Mouse (Mus musculus) MEL (cell line): ENCODE measurements around the gene Ddx5. TPM values are rescaled to one million over a fixed set of nuclear protein-coding genes. Genes with fewer than 3 reads are reported as not detected.

Experiments used
- DNase-seq: peaks from one replicate; pipeline ENCODE4 v3.0.0; 2011; ENCODE audit warnings: low read depth, low spot score
- H3K27ac ChIP-seq: 2 replicates; pipeline ENCODE4 v1.5.1; 2012; ENCODE audit warnings: low read depth, mild to moderate bottlenecking, control low read depth, low read length, moderate library complexity; ENCODE audit not compliant: control insufficient read depth
- H3K27me3 ChIP-seq, 2 experiments: fragments of 150-350 bp in 1 of 2; sonication (generic) in 1 of 2; 2 replicates each; pipeline ENCODE4 v1.6.1; 2012; ENCODE audit warnings: low read length in 2 of 2, mild to moderate bottlenecking in 2 of 2, improper control_type of control experiment in 1 of 2, moderate library complexity in 1 of 2; ENCODE audit not compliant: insufficient read depth in 2 of 2, control insufficient read depth in 1 of 2
- H3K36me3 ChIP-seq, 2 experiments: 2 replicates each; pipeline ENCODE4 v1.6.1; 2012 to 2014; ENCODE audit warnings: low read length in 2 of 2, improper control_type of control experiment in 1 of 2, inconsistent platforms in 1 of 2, mild to moderate bottlenecking in 1 of 2; ENCODE audit not compliant: insufficient read depth in 2 of 2, control insufficient read depth in 1 of 2
- H3K4me1 ChIP-seq, 2 experiments: fragments of 150-350 bp in 1 of 2; sonication (generic) in 1 of 2; 2 replicates each; pipeline ENCODE4 v1.6.1; 2012; ENCODE audit warnings: low read length in 2 of 2, improper control_type of control experiment in 1 of 2, mild to moderate bottlenecking in 1 of 2; ENCODE audit not compliant: insufficient read depth in 2 of 2, control insufficient read depth in 1 of 2
- H3K4me3 ChIP-seq, 2 experiments: fragments of 150-350 bp in 1 of 2; sonication (generic) in 1 of 2; 2 replicates each; pipeline ENCODE4 v1.5.1; 2012; ENCODE audit warnings: low read depth in 2 of 2, low read length in 2 of 2, mild to moderate bottlenecking in 2 of 2, moderate library complexity in 2 of 2, control low read depth in 1 of 2, improper control_type of control experiment in 1 of 2; ENCODE audit not compliant: control insufficient read depth in 1 of 2, insufficient read depth in 1 of 2
- H3K79me2 ChIP-seq: 2 replicates; pipeline ENCODE4 v1.6.1; 2012; ENCODE audit warnings: mild to moderate bottlenecking, low read length, moderate library complexity; ENCODE audit not compliant: control insufficient read depth, poor library complexity, insufficient read depth
- H3K9ac ChIP-seq: 2 replicates; pipeline ENCODE4 v1.6.1; 2012; ENCODE audit warnings: low read depth, mild to moderate bottlenecking, control low read depth, low read length, moderate library complexity; ENCODE audit not compliant: control insufficient read depth, poor library complexity, severe bottlenecking
- H3K9me3 ChIP-seq: fragments of 150-350 bp; sonication (generic); replicated peaks from 2 replicates; pipeline ENCODE4 v1.6.1; 2012; ENCODE audit warnings: mild to moderate bottlenecking, low read length, improper control_type of control experiment, moderate library complexity; ENCODE audit not compliant: insufficient read depth
- CHD2 ChIP-seq: IDR thresholded peaks from 2 replicates; pipeline ENCODE4 v1.6.1; 2011; ENCODE audit warnings: low read length, improper control_type of control experiment
- CTCF ChIP-seq, 3 experiments: IDR thresholded peaks in 2 of 3; conservative IDR thresholded peaks in 1 of 3; 2 replicates each; pipeline ENCODE4 v1.5.1; 2011 to 2012; ENCODE audit warnings: low read length in 3 of 3, low read depth in 2 of 3, mild to moderate bottlenecking in 2 of 3, improper control_type of control experiment in 1 of 3, inconsistent platforms in 1 of 3, mixed read lengths in 1 of 3, moderate library complexity in 1 of 3; ENCODE audit not compliant: control insufficient read depth in 1 of 3, insufficient read depth in 1 of 3, poor library complexity in 1 of 3, severe bottlenecking in 1 of 3
- ELF1 ChIP-seq: IDR thresholded peaks from 2 replicates; pipeline ENCODE4 v1.6.1; 2014; ENCODE audit warnings: low read depth, mild to moderate bottlenecking, inconsistent platforms, low read length, improper control_type of control experiment, moderate library complexity
- GABPA ChIP-seq: IDR thresholded peaks from 2 replicates; pipeline ENCODE4 v1.6.1; 2012; ENCODE audit warnings: low read depth, mild to moderate bottlenecking, inconsistent platforms, low read length, improper control_type of control experiment, moderate library complexity
- JUND ChIP-seq: IDR thresholded peaks from 2 replicates; pipeline ENCODE4 v1.6.1; 2011; ENCODE audit warnings: low read depth, mild to moderate bottlenecking, improper control_type of control experiment, low read length
- MAX ChIP-seq: IDR thresholded peaks from 2 replicates; pipeline ENCODE4 v1.6.1; 2011; ENCODE audit warnings: low read length, improper control_type of control experiment
- MAZ ChIP-seq: IDR thresholded peaks from 2 replicates; pipeline ENCODE4 v1.6.1; 2012; ENCODE audit warnings: low read depth, mild to moderate bottlenecking, inconsistent platforms, low read length, improper control_type of control experiment
- MEF2A ChIP-seq: IDR thresholded peaks from 2 replicates; pipeline ENCODE4 v1.6.1; 2014; ENCODE audit warnings: low read depth, mild to moderate bottlenecking, inconsistent platforms, low read length, improper control_type of control experiment; ENCODE audit not compliant: poor library complexity, insufficient replicate concordance, severe bottlenecking; ENCODE audit errors: extremely low read depth
- MYC ChIP-seq: IDR thresholded peaks from 2 replicates; pipeline ENCODE4 v1.6.1; 2011; ENCODE audit warnings: low read depth, mild to moderate bottlenecking, low read length, improper control_type of control experiment, moderate library complexity
- NELFE ChIP-seq: IDR thresholded peaks from 2 replicates; pipeline ENCODE4 v1.6.1; 2011; ENCODE audit warnings: low read depth, low read length, improper control_type of control experiment
- NRF1 ChIP-seq: IDR thresholded peaks from 2 replicates; pipeline ENCODE4 v1.6.1; 2014; ENCODE audit warnings: low read depth, mild to moderate bottlenecking, inconsistent platforms, low read length, improper control_type of control experiment, moderate library complexity; ENCODE audit not compliant: poor library complexity, insufficient read depth, severe bottlenecking
- POLR2AphosphoS5 ChIP-seq: IDR thresholded peaks from 2 replicates; pipeline ENCODE4 v1.6.1; 2012; ENCODE audit warnings: low read depth, borderline replicate concordance, mild to moderate bottlenecking, inconsistent platforms, low read length, moderate library complexity, mixed read lengths
- RAD21 ChIP-seq: IDR thresholded peaks from 2 replicates; pipeline ENCODE4 v1.6.1; 2011; ENCODE audit warnings: mild to moderate bottlenecking, low read depth, low read length, improper control_type of control experiment
- RCOR1 ChIP-seq: IDR thresholded peaks from 2 replicates; pipeline ENCODE4 v1.6.1; 2012; ENCODE audit warnings: low read depth, mild to moderate bottlenecking, inconsistent platforms, low read length, improper control_type of control experiment
- SIN3A ChIP-seq: IDR thresholded peaks from 2 replicates; pipeline ENCODE4 v1.6.1; 2012; ENCODE audit warnings: low read length, improper control_type of control experiment, inconsistent platforms
- UBTF ChIP-seq: IDR thresholded peaks from 2 replicates; pipeline ENCODE4 v1.6.1; 2012; ENCODE audit warnings: low read depth, mild to moderate bottlenecking, inconsistent platforms, low read length, improper control_type of control experiment, moderate library complexity, borderline replicate concordance; ENCODE audit not compliant: insufficient read depth
- ZC3H11A ChIP-seq: IDR thresholded peaks from 2 replicates; pipeline ENCODE4 v1.6.1; 2012; ENCODE audit warnings: low read depth, mild to moderate bottlenecking, inconsistent platforms, low read length, improper control_type of control experiment
- ZKSCAN1 ChIP-seq: IDR thresholded peaks from 2 replicates; pipeline ENCODE4 v1.6.1; 2012; ENCODE audit warnings: low read depth, mild to moderate bottlenecking, inconsistent platforms, low read length, improper control_type of control experiment, moderate library complexity
- ZMIZ1 ChIP-seq: IDR thresholded peaks from 2 replicates; pipeline ENCODE4 v1.6.1; 2012; ENCODE audit warnings: low read depth, mild to moderate bottlenecking, inconsistent platforms, low read length, improper control_type of control experiment, moderate library complexity
- ZNF384 ChIP-seq: IDR thresholded peaks from 2 replicates; pipeline ENCODE4 v1.6.1; 2012; ENCODE audit warnings: low read depth, mild to moderate bottlenecking, inconsistent platforms, low read length, improper control_type of control experiment
- polyA plus RNA-seq, 2 experiments: library from polyadenylated mRNA; stranded (reverse) in 1 of 2; unstranded in 1 of 2; fragments of >175 nt in 1 of 2; fragments of >200 nt in 1 of 2; gene quantifications; 2 replicates each; pipeline versions ENCODE4 v1.2.1 to v1.2.4; 2012; ENCODE audit warnings: low replicate concordance in 2 of 2, low read depth in 1 of 2; ENCODE audit not compliant: insufficient read length in 2 of 2, insufficient read depth in 1 of 2, missing spikeins in 1 of 2
- total RNA-seq: library from RNA; depleted of rRNA; stranded (reverse); fragments of 300-350 nt; gene quantifications from 2 replicates; pipeline ENCODE4 v1.2.3, GENCODE M21; 2012

The Ddx5 gene
- total and polyA plus RNA-seq, 3 experiments: 338 to 3,269 (median 748) TPM

- TF ChIP-seq ZKSCAN1 (no peak; the same call in 1 of the 2 replicates), MAX (peak; percentile 37; the same call in 1 of the 2 replicates), NELFE (0 out of 2 replicates have a peak, but pooled peaks have one; percentile 18), CHD2 (no peak), UBTF (no peak), MAZ (no peak), ZC3H11A (peak; percentile 62), GABPA (no peak), ZMIZ1 (no peak), JUND (no peak), NRF1 (no peak), MEF2A (no peak), RCOR1 (peak; percentile 30; the same call in 1 of the 2 replicates), RAD21 (peak; percentile 81), SIN3A (peak; percentile 75)
Measured at GRCm38 (mm10) chr11:106770195-106770974, 18.6 kb downstream of the Ddx5 start (continued).

GRCm38 (mm10) chr11:106767516-106767915 is 21.5 kb downstream of the Ddx5 start:
- Histone ChIP-seq H3K4me1 (peaks cover 22 to 26% of the 10 kb centered on the region in 2 experiments), H3K27ac (no peak overlapping the region), H3K27me3 (no peaks in the 10 kb centered on the region), H3K4me3 (no peak overlapping the region), H3K79me2 (no peaks in the 10 kb centered on the region), H3K36me3 (peaks cover 21 to 37% of the 10 kb centered on the region in 2 experiments), H3K9ac (no peak overlapping the region), H3K9me3 (no peaks in the 10 kb centered on the region)
- TF ChIP-seq ZC3H11A (0 out of 2 replicates have a peak, but pooled peaks have one; percentile 12), RAD21 (peak; percentile 28), ELF1 (no peak), GABPA (no peak), MYC (no peak), POLR2AphosphoS5 (no peak), ZNF384 (peak; percentile 29; the same call in 1 of the 2 replicates), ZKSCAN1 (no peak), CTCF (IDR thresholded peaks at IDR 0.05 in 2 of 3, conservative IDR thresholded peaks at IDR 0.05 in 1 of 3; ENCODE audit: control insufficient read depth in 1 of 3, insufficient read depth in 1 of 3, low read depth in 2 of 3, low read length in 3 of 3, poor library complexity in 1 of 3, severe bottlenecking in 1 of 3) (peak; percentile 35 to 41 (median 37))
- no peak for DNase-seq
